Mouse (Mus musculus): ENCODE data around the gene Cxcr4. TPM values are rescaled to one million over a fixed set of nuclear protein-coding genes. Genes with fewer than 3 reads are reported as not detected.

The Cxcr4 gene
- polyA plus RNA-seq, 1 experiment from 2014 or later = 15.5 TPM

DNA sequence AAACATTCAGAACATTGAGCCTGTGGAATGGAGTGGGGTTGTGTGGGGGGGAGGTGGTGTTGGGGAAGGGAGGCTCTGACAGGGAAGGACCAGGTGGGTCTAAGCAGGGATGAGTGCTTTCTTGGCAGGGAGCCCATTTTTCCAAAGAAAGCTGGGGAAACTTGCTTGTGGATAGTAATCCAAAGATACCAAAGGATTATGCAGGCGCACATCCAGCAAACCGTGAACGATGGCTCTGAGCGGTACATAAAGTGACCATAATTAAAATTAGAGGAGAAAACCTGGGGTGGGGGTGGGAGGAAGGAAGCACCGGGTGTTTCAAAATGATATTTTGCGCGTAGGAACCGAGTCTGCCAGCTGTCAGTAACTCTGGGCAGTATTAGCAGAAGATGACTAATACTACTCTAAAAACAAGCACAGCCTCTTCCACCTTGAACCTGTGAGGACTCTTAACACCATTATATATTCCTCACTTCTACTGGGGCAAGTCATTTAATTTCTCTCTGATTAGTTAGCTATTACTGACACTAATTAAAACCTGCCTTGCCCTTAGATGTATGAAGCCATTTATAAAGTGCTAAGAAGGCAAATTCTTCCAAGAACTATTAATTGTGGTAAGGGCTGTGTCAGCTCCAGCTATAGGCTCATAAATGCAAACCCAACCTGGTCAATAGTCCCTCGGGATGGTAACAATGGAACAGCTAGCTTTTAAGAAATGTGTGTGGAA, 30.9 kb upstream of the Cxcr4 start:
- H3K4me1 ChIP-seq (ENCODE audit: control insufficient read depth, insufficient read depth, low read length) = no peaks in the 10 kb centered on the region
- no peak for DNase-seq (ENCODE audit: low spot score)
- no peaks in the 10 kb centered on the region for H3K9me3 ChIP-seq (ENCODE audit: control insufficient read depth, low read length)
- H3K9ac ChIP-seq (ENCODE audit: low read length) = no peak overlapping the region
- ATAC-seq (ENCODE audit: insufficient read depth, low FRiP score, low TSS enrichment) = no peak
- H3K4me3 ChIP-seq (ENCODE audit: low read depth, low read length) = no peak overlapping the region
- H3K4me2 ChIP-seq (ENCODE audit: low read depth) = no peak overlapping the region
- 84% methylated on average over 9 of the region's 9 CpGs for WGBS
- H3K27me3 ChIP-seq (ENCODE audit: control insufficient read depth, insufficient read depth, low read length) = no peaks in the 10 kb centered on the region
- H3K36me3 ChIP-seq (ENCODE audit: control insufficient read depth, insufficient read depth, low read length) = no peaks in the 10 kb centered on the region
- H3K27ac ChIP-seq (ENCODE audit: low read depth, low read length) = no peak overlapping the region

DNA sequence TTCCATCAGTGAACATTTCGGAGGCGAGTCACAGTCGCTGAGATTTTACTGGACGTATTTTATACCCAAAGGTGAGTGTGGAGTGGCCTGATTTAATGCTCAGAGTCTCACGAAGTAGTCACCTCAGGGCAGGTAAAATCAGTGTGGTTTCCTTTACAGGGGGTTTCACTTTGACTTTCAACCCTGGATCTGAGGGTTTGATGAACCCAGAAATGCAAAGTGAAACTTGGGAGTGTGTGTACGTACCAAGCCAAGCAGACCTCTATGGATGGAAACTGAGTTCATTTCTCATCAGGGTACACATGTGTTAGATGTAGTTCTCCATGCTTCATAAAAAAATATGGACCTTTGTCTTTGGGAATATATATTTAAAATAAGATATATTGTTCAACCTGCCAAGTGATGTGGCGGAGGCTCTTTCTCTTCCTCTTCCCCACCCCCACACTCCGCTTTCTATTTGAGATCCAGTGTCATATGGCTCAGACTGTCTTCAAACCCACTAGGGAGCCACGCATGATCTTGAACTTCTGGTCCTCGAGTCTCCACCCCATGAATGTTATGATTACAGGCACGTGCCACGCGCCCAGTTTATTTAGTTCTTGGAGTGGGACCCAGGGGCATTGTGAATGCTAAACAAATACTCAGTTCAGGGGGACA, 25.7 kb upstream of the Cxcr4 start:
- no peak overlapping the region for H3K9ac ChIP-seq (ENCODE audit: low read length)
- H3K4me1 ChIP-seq (ENCODE audit: control insufficient read depth, insufficient read depth, low read length) = no peaks in the 10 kb centered on the region
- no peak overlapping the region for H3K27ac ChIP-seq (ENCODE audit: low read depth, low read length)
- no peak overlapping the region for H3K4me3 ChIP-seq (ENCODE audit: low read depth, low read length)
- no peaks in the 10 kb centered on the region for H3K27me3 ChIP-seq (ENCODE audit: control insufficient read depth, insufficient read depth, low read length)
- ATAC-seq (ENCODE audit: insufficient read depth, low FRiP score, low TSS enrichment) (no peak), DNase-seq (ENCODE audit: low spot score) (no peak)
- no peaks in the 10 kb centered on the region for H3K9me3 ChIP-seq (ENCODE audit: control insufficient read depth, low read length)
- WGBS = 94% methylated on average over 13 of the region's 13 CpGs
- no peak overlapping the region for H3K4me2 ChIP-seq (ENCODE audit: low read depth)
- H3K36me3 ChIP-seq (ENCODE audit: control insufficient read depth, insufficient read depth, low read length) = no peaks in the 10 kb centered on the region

DNA sequence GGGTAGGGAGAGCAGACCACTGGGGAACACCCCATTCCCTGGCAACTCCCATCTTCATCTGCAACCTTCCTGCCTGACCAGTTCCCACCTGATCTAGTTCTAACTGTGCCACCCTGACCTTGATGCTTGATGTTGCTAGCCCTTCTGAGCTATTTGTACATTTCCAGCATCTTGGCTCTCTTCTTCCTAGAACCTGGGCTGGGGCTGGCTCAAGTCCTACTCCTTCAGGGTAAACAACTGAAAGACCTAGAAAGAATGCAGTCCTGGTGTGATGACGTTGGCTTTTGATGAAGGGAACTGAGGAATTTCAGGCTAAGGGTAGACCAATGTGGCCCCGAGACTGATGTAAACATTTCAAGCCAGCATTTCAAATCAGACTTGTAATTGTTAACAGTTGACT, 24.5 kb upstream of the Cxcr4 start:
- H3K4me3 ChIP-seq (ENCODE audit: low read depth, low read length) = no peak overlapping the region
- no peaks in the 10 kb centered on the region for H3K27me3 ChIP-seq (ENCODE audit: control insufficient read depth, insufficient read depth, low read length)
- H3K9me3 ChIP-seq (ENCODE audit: control insufficient read depth, low read length) = no peaks in the 10 kb centered on the region
- no peak overlapping the region for H3K4me2 ChIP-seq (ENCODE audit: low read depth)
- DNase-seq (ENCODE audit: low spot score) = no peak
- H3K4me1 ChIP-seq (ENCODE audit: control insufficient read depth, insufficient read depth, low read length) = no peaks in the 10 kb centered on the region
- ATAC-seq (ENCODE audit: insufficient read depth, low FRiP score, low TSS enrichment) = no peak
- no peak overlapping the region for H3K27ac ChIP-seq (ENCODE audit: low read depth, low read length)
- H3K36me3 ChIP-seq (ENCODE audit: control insufficient read depth, insufficient read depth, low read length) = no peaks in the 10 kb centered on the region
- H3K9ac ChIP-seq (ENCODE audit: low read length) = no peak overlapping the region
- 66% methylated on average over 2 of the region's 2 CpGs for WGBS

DNA sequence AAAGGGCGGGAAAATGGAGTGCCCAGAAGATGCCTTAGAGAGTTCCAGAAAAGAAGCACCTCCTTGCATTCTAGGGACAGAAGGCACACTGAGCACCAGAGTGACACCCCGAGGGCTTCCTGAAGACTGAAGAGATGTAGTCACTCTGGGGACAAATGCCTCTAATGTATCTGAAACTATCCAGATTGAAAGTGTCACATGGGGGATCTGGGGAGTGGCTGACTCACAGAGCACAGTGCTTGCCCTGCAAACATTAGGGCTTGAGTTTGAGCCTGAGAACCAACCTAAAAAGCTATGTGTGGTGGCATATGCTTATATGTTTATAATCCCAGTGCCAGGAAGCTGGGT, 23.3 kb upstream of the Cxcr4 start:
- no peaks in the 10 kb centered on the region for H3K27me3 ChIP-seq (ENCODE audit: control insufficient read depth, insufficient read depth, low read length)
- no peaks in the 10 kb centered on the region for H3K4me1 ChIP-seq (ENCODE audit: control insufficient read depth, insufficient read depth, low read length)
- WGBS = 85% methylated on average over 2 of the region's 2 CpGs
- no peak overlapping the region for H3K4me3 ChIP-seq (ENCODE audit: low read depth, low read length)
- DNase-seq (ENCODE audit: low spot score) (no peak), ATAC-seq (ENCODE audit: insufficient read depth, low FRiP score, low TSS enrichment) (no peak)
- no peak overlapping the region for H3K27ac ChIP-seq (ENCODE audit: low read depth, low read length)
- H3K9me3 ChIP-seq (ENCODE audit: control insufficient read depth, low read length) = no peaks in the 10 kb centered on the region
- no peak overlapping the region for H3K4me2 ChIP-seq (ENCODE audit: low read depth)
- H3K36me3 ChIP-seq (ENCODE audit: control insufficient read depth, insufficient read depth, low read length) = no peaks in the 10 kb centered on the region
- no peak overlapping the region for H3K9ac ChIP-seq (ENCODE audit: low read length)

DNA sequence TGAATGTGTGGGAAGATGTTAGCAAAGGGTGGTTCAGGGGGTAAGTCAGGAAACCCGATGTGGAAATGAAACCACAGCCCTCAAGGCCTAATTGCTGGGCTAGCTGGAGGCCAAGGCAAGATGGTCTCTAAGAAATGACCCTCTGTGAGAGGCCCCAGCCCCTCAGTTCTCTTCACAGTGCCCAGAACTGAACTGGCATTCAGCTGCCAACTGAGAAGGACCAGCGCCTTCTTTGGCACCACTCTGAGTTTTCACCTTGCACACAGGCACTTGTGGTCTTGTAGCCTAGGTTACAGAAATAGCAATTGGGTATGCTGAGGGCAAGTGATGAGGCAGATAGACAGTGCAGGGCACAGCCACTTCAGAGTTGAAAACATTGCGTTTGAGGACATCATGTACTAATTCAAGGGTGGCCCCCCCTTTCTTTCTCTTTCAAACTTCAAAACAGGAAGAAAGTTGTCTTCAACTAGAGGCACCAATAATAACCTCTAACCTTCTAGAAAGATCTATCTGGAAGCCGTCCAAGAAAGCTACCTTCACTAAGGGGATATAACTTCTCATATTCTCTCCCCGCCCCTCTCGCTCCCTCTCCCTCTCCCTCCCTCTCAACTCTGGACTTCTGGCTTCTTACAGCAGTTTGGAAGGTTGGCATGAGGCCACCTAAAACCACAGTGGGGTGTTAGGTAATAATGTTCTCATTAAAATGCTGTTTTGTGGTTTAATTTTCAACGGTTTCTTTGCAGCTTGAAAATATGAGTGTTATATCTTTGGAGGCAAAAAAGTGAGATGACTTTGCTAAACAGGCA, 22.8 kb upstream of the Cxcr4 start:
- H3K4me1 ChIP-seq (ENCODE audit: control insufficient read depth, insufficient read depth, low read length) = no peaks in the 10 kb centered on the region
- H3K36me3 ChIP-seq (ENCODE audit: control insufficient read depth, insufficient read depth, low read length) = no peaks in the 10 kb centered on the region
- H3K27ac ChIP-seq (ENCODE audit: low read depth, low read length) = no peak overlapping the region
- no peaks in the 10 kb centered on the region for H3K9me3 ChIP-seq (ENCODE audit: control insufficient read depth, low read length)
- no peak overlapping the region for H3K4me2 ChIP-seq (ENCODE audit: low read depth)
- no peak overlapping the region for H3K9ac ChIP-seq (ENCODE audit: low read length)
- ATAC-seq (ENCODE audit: insufficient read depth, low FRiP score, low TSS enrichment) (no peak), DNase-seq (ENCODE audit: low spot score) (no peak)
- H3K27me3 ChIP-seq (ENCODE audit: control insufficient read depth, insufficient read depth, low read length) = no peaks in the 10 kb centered on the region
- 86% methylated on average over 7 of the region's 7 CpGs for WGBS
- no peak overlapping the region for H3K4me3 ChIP-seq (ENCODE audit: low read depth, low read length)

DNA sequence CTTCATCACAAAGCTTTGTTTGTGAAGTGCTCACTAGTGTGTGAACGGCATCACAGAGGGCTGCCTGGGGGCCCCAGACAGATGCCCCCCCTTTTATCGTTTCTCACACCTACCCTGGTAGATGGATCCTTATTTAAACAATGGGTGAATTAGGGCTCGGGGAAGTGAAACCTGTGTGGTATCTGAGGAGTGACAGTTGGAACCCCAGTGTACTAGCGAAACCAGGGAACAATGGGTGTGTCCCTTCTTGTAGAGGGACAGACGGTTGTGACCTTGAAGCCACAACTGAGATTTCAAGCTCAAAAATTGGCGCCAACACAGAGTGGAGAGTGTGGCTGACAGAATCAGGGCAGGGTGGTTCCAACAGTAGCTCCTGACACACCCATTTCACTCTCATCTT, 16.0 kb upstream of the Cxcr4 start:
- DNase-seq (ENCODE audit: low spot score) (no peak), ATAC-seq (ENCODE audit: insufficient read depth, low FRiP score, low TSS enrichment) (no peak)
- Histone ChIP-seq H3K4me3 (ENCODE audit: low read depth, low read length) (no peak overlapping the region), H3K36me3 (ENCODE audit: control insufficient read depth, insufficient read depth, low read length) (no peaks in the 10 kb centered on the region), H3K9ac (ENCODE audit: low read length) (no peak overlapping the region), H3K4me1 (ENCODE audit: control insufficient read depth, insufficient read depth, low read length) (no peaks in the 10 kb centered on the region), H3K27me3 (ENCODE audit: control insufficient read depth, insufficient read depth, low read length) (no peaks in the 10 kb centered on the region), H3K27ac (ENCODE audit: low read depth, low read length) (no peak overlapping the region), H3K4me2 (ENCODE audit: low read depth) (no peak overlapping the region), H3K9me3 (ENCODE audit: control insufficient read depth, low read length) (no peaks in the 10 kb centered on the region)
- WGBS = 76% methylated on average over 6 of the region's 6 CpGs

DNA sequence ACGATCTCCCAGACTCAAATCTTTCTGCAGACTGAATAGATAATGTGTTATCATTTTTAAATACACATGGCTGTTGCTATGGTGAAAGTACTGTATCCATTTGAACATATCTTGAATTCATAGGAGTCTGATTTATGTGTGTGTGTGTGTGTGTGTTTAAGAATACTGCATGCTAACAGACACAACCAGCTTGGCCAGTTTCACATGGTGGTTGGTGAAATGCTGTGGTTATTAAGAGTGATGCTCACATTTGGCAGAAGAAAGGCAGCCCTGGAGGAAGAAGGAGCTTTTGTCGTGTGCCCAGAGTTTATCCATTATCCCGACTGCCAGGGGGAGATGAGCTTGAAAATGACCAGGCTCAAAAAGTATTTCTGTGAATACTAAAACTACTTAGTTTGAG, 15.3 kb upstream of the Cxcr4 start:
- Histone ChIP-seq H3K4me3 (ENCODE audit: low read depth, low read length) (no peak overlapping the region), H3K36me3 (ENCODE audit: control insufficient read depth, insufficient read depth, low read length) (no peaks in the 10 kb centered on the region), H3K4me2 (ENCODE audit: low read depth) (no peak overlapping the region), H3K27ac (ENCODE audit: low read depth, low read length) (no peak overlapping the region), H3K9me3 (ENCODE audit: control insufficient read depth, low read length) (no peaks in the 10 kb centered on the region), H3K27me3 (ENCODE audit: control insufficient read depth, insufficient read depth, low read length) (no peaks in the 10 kb centered on the region), H3K4me1 (ENCODE audit: control insufficient read depth, insufficient read depth, low read length) (no peaks in the 10 kb centered on the region), H3K9ac (ENCODE audit: low read length) (no peak overlapping the region)
- ATAC-seq (ENCODE audit: insufficient read depth, low FRiP score, low TSS enrichment) = no peak
- WGBS = 82% methylated on average over 3 of the region's 3 CpGs
- no peak for DNase-seq (ENCODE audit: low spot score)

DNA sequence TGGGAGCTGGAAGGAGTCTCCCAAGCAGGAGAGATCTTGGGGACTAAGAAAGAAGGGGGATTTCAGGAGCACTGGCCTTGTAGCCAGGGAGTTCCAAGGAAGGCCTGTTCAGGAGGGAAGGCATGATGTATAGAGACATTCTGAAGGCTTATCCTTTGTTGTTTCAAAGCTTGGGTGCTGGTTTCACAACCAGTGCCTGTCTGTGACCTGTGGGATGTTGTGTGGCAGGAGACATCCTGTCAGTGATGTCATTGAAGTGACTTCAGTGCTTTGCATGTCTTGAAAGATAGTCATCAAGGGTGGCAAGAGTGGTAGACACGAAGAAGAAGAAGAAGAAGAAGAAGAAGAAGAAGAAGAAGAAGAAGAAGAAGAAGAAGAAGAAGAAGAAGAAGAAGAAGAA, 13.7 kb upstream of the Cxcr4 start:
- no peak for DNase-seq (ENCODE audit: low spot score)
- Histone ChIP-seq H3K36me3 (ENCODE audit: control insufficient read depth, insufficient read depth, low read length) (no peaks in the 10 kb centered on the region), H3K4me2 (ENCODE audit: low read depth) (no peak overlapping the region), H3K27me3 (ENCODE audit: control insufficient read depth, insufficient read depth, low read length) (no peaks in the 10 kb centered on the region), H3K4me1 (ENCODE audit: control insufficient read depth, insufficient read depth, low read length) (no peaks in the 10 kb centered on the region), H3K4me3 (ENCODE audit: low read depth, low read length) (no peak overlapping the region), H3K9me3 (ENCODE audit: control insufficient read depth, low read length) (no peaks in the 10 kb centered on the region), H3K27ac (ENCODE audit: low read depth, low read length) (no peak overlapping the region), H3K9ac (ENCODE audit: low read length) (no peak overlapping the region)
- WGBS = 72% methylated on average over 1 of the region's 1 CpGs
- no peak for ATAC-seq (ENCODE audit: insufficient read depth, low FRiP score, low TSS enrichment)

All from neural tube, embryonic 11.5 days (tissue).